ENCODE assay signal across 9 mouse cellular contexts in genomic region chr5:117955675-117956420, GRCm38 (mm10). TPM values are rescaled to one million over a fixed set of nuclear protein-coding genes. Genes with fewer than 3 reads are reported as not detected.
DNase-seq lines count a peak whose midpoint lies in the region; TF ChIP-seq lines count a peak whose summit lies in the region.
"Had no signal": no experiment of that assay in that cellular context is flagged by ENCODE, and none has a peak within 500 bp of the region (broad histone marks: within the 10 kb centered on the region; RNA-seq: fewer than 3 reads in every experiment).

No protein-coding gene starts in this region.

- TF ChIP-seq CTCF in kidney, adult 2 months (conservative IDR thresholded peaks at IDR 0.05; ENCODE audit: insufficient read depth, insufficient read length, low read depth, low read length): peak; percentile 69

- WGBS in kidney, adult 2 months: 20% methylated on average over 10 of the region's 10 CpGs

- no peak overlapping the region for H3K27ac ChIP-seq in kidney, adult 2 months (ENCODE audit: insufficient read depth, low read depth, low read length)
- H3K27ac ChIP-seq: heart, embryonic 13.5 days had no signal

- peak; percentile 53 for DNase-seq in left cerebral cortex, postnatal 4 days
- DNase-seq in left cerebral cortex, postnatal 36 days (ENCODE audit: low spot score in 2 of 2): no peak
- peak; percentile 73 for DNase-seq in NIH3T3 (ENCODE audit: low read depth)
- peak; percentile 86 for DNase-seq in cerebellum, adult 11-12 months
- DNase-seq in kidney, adult 2 months: peak; percentile 43
- peak; percentile 71 for DNase-seq in retina, postnatal 1 day
- DNase-seq in left cerebral cortex, adult 8-10 months (ENCODE audit: low spot score in 2 of 2): no peak

- intact Hi-C loops in left cerebral cortex, postnatal 4 days (cut with DNase I): no loop called here
- intact Hi-C loops in left cerebral cortex, postnatal 36 days (cut with DNase I): no loop called here

- no peaks in the 10 kb centered on the region for H3K4me1 ChIP-seq in kidney, adult 2 months (ENCODE audit: control insufficient read depth, insufficient read depth, low read length)

- H3K4me3 ChIP-seq in kidney, adult 2 months (ENCODE audit: insufficient read depth, low read depth, low read length): no peak overlapping the region
- H3K4me3 ChIP-seq: heart, embryonic 13.5 days; megakaryocyte, embryonic 14.5 days had no signal

- TF ChIP-seq POLR2A in kidney, adult 2 months (IDR thresholded peaks at IDR 0.05; ENCODE audit: low read depth, low read length): no peak

- H3K36me3 ChIP-seq in kidney, adult 2 months (ENCODE audit: control insufficient read depth, insufficient read depth, low read length): no peaks in the 10 kb centered on the region
- H3K36me3 ChIP-seq: heart, embryonic 13.5 days had no signal

- no peaks in the 10 kb centered on the region for H3K27me3 ChIP-seq in kidney, adult 2 months (replicated peaks; ENCODE audit: control insufficient read depth, insufficient read depth, low read length)

RNA-seq across cellular contexts. Expression of gene Fbxo21, which starts 20.7 kb away (rescaled TPM):
- 100 to 1,000 TPM; 146 to 169 TPM for total RNA-seq in left cerebral cortex, postnatal 4 days (2021)
- 100 to 1,000 TPM; 110 to 111 TPM for total RNA-seq in left cerebral cortex, postnatal 36 days (2021)
- 67.4 and 75.6 TPM in 2 replicates for polyA plus RNA-seq in kidney, adult 2 months (2012; rRNA removed)
- total RNA-seq in left cerebral cortex, adult 8-10 months (2022): 100 to 1,000 TPM; 115 to 125 (median 123) TPM

Comparison
In these comparisons a context has a peak if more than half of its experiments do, and no peak if none do; other contexts are left out.
1. DNase-seq: peak in left cerebral cortex, postnatal 4 days (single experiment), NIH3T3 (single experiment), cerebellum, adult 11-12 months (single experiment), kidney, adult 2 months (single experiment) and retina, postnatal 1 day (single experiment); none in left cerebral cortex, postnatal 36 days (0 of 2) and left cerebral cortex, adult 8-10 months (0 of 2).